Mouse (Mus musculus): ENCODE data around the gene Pik3r5.

The Pik3r5 gene

DNA sequence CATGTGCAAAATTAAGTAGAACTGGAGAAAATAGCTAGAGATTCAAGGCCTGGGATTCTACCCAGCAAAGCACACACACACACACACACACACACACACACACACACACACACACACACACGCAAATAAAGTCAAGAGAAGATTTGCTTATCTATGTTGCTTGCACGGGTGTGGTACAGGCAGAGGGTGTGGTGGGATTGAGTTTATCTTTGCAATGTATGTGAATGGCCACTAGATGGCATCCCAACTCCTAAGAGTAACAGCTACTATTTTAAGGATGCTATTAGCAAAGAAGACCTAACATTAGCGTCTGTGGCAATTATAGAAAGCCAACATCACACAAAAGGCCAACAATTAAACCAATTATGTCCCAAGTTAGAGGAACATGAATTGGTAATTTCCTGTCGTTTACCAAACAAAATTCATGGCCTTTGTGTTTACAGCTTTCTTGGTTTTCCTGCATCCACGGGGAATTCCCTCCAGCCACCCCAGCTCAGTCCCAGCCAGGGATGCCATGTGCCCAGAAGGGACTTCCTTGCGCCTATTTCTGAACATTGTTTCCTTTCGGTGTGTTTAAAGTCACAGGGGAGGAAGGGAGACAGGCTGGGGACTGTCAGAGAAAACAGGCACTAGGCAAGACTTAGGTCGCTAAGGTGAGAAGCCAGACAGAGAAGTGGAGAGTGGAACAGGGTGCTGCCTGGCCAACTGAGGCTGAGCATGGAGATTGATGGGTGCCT, 53.5 kb downstream of the Pik3r5 start:
- DNase-seq (ENCODE audit: low spot score in 2 of 2): no peak

GRCm38 (mm10) chr11:68486093-68486492, 54.2 kb downstream of the Pik3r5 start:
- DNase-seq (ENCODE audit: low spot score in 2 of 2): no peak

- no peak for DNase-seq (ENCODE audit: low spot score in 2 of 2)
Observed at GRCm38 (mm10) chr11:68487720-68488119, 55.8 kb downstream of the Pik3r5 start.

GRCm38 (mm10) chr11:68488256-68488824, 56.4 kb downstream of the Pik3r5 start:
- no peak for DNase-seq (ENCODE audit: low spot score in 2 of 2)

- no peak for DNase-seq (ENCODE audit: low spot score in 2 of 2)
Observed at GRCm38 (mm10) chr11:68489236-68489635, 57.3 kb downstream of the Pik3r5 start.

GRCm38 (mm10) chr11:68492592-68492991, 60.7 kb downstream of the Pik3r5 start:
- DNase-seq (ENCODE audit: low spot score in 2 of 2): no peak

GRCm38 (mm10) chr11:68493760-68494159, 61.8 kb downstream of the Pik3r5 start:
- no peak for DNase-seq (ENCODE audit: low spot score in 2 of 2)

GRCm38 (mm10) chr11:68497081-68497480, 65.2 kb downstream of the Pik3r5 start:
- DNase-seq (ENCODE audit: low spot score in 2 of 2): no peak

DNA sequence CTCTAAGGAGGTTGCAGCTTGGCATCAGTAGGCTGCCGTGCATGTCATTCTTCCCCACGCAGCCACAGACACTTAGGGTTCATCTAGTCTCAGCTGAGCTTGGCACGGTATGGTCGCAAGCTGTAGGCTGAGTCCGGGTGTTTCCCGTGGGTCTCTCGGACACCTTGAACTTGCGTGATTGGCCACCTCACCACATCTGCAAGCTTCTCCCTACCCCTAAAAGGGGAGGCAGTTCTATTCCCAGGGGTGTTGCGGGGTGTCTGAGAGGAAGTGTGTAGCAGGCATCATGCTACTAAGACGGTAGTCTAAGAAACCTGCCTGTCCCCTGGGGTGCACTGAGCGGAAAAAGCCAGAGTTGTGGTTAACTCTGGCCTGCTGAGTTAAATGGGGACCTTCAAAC, 66.6 kb downstream of the Pik3r5 start:
- DNase-seq (ENCODE audit: low spot score in 2 of 2): no peak

GRCm38 (mm10) chr11:68498999-68499699, 67.2 kb downstream of the Pik3r5 start:
- DNase-seq (ENCODE audit: low spot score in 2 of 2): no peak

GRCm38 (mm10) chr11:68500949-68501350, 69.0 kb downstream of the Pik3r5 start:
- DNase-seq (ENCODE audit: low spot score in 2 of 2): no peak

DNA sequence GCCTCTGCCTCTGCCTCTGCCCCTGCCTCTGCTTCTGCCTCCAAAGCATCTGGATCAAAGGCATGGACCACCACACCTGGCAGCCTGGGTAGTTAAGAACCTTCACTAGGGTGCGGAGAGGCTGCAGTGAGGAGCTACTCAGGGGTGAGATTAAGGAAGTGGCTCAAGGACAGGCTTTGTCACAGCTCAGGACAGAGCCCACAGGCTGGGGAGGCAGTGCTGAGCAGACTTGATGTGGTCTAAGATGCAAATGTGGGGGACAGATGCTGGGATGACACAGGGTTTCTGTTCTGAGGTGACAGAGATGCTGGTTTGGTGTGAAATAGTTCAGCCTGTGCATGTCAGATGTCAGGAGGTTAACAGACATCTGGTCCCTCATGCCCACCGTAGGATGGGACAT, 70.5 kb downstream of the Pik3r5 start:
- no peak for DNase-seq (ENCODE audit: low spot score in 2 of 2)

- no peak for DNase-seq (ENCODE audit: low spot score in 2 of 2)
Observed at GRCm38 (mm10) chr11:68502902-68503629, 71.1 kb downstream of the Pik3r5 start, which contains the start of gene Pik3r6. Gene Pik3r6 (plus strand): TSS chr11:68503019.

GRCm38 (mm10) chr11:68504913-68505312, 73.0 kb downstream of the Pik3r5 start:
- no peak for DNase-seq (ENCODE audit: low spot score in 2 of 2)

GRCm38 (mm10) chr11:68507246-68507645, 75.3 kb downstream of the Pik3r5 start:
- no peak for DNase-seq (ENCODE audit: low spot score in 2 of 2)

DNA sequence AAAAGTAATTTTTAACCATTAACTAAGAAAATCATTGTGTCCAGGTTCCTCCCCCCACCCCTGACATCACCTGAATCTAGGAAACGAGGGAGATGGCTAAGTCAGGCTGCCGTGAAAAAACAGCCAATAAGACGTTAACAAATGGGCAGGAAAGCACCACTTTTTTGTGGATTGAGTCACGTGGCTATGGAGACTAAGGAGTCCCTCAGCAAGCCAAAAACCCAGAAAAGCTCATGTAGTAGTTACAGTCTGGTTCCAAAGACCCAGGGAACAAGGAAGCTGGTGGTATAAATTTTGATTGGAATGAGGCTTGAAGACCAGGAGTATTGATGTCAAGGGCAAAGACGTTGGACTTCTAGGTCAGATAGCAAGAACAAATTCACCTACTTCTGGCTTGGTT, 76.7 kb downstream of the Pik3r5 start:
- no peak for DNase-seq (ENCODE audit: low spot score in 2 of 2)

DNA sequence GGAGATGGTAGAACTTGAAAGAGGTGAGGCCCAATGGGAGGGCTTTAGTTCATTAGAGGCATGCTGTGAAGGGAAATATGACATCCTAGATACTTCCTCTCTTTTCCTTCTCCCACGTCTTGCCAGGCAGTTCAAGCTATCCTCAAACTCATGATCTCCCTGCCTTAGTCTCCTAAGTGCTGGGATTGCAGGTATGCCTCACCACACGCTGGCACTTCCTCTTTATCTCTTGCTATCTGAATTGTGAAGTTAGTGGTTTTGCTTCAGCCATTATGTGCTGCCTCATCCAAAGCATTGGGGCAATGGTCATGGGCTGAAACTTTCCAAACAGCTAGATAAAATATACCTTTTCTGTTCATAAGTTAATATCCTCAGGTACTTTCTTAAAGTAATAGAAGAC, 77.3 kb downstream of the Pik3r5 start:
- DNase-seq (ENCODE audit: low spot score in 2 of 2): no peak

DNA sequence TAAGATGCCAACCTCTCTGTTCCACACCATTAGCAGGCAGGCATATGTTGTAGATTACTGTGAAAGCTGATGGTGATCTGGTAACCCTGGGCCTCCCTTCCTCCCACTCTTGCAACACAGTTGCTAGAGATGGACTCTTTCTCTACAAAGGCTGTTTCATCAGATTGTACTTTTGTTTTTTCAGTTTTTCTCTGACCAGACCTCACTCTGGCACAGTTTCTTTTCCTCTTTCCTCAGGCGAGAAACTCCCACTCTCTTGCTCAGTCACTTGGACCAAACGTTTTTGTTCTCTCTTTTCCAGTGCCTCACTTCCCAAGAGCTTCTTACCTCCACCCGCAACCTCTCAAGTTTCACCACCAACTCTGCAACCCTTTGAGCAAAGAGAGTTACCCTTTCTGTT, 82.0 kb downstream of the Pik3r5 start:
- DNase-seq (ENCODE audit: low spot score in 2 of 2): no peak

DNA sequence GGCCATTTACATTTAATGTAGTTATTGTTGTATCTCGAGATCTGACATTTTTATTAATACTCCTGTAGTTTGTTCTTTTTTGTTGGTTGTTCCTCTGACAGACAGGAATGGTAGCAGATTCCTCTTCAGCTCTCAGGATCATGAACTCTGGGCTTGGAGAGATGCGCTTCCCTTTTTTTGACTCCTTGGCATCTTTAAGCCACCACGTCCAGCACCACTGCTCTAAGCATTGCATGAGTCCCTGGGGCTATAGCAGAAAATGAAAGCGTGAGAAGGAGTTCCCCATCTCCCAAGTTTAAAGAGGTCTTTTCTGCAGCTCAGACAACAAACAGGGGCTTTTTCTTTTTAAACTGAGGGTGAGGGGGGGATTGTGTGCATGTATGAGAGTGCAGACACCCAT, 87.4 kb downstream of the Pik3r5 start:
- no peak for DNase-seq (ENCODE audit: low spot score in 2 of 2)

- no peak for DNase-seq (ENCODE audit: low spot score in 2 of 2)
Observed at GRCm38 (mm10) chr11:68519815-68520214, 87.9 kb downstream of the Pik3r5 start.

DNA sequence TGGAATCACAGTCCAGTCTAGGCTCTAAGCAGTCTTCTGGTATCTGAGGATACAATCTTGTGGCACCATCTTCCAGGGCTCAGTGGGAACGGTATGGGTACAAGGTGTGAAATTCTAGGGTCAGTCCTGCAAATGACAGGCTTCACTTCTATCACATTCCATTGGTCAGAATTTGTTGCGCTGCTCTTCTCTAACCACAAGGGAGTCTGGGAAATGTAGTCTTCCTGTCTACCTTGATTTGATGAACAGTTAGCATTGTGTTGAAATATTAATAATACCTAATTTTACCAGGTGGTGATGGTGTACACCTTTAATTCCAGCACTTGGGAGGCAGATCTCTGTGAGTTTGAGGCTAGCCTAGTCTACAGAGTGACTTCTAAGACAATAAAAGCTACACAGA, 88.5 kb downstream of the Pik3r5 start:
- no peak for DNase-seq (ENCODE audit: low spot score in 2 of 2)

GRCm38 (mm10) chr11:68521352-68521751, 89.4 kb downstream of the Pik3r5 start:
- DNase-seq (ENCODE audit: low spot score in 2 of 2): no peak

All from urinary bladder, adult 18-20 months (tissue).